Mouse (Mus musculus) WW6 (cell line): Measurements from ENCODE around the gene Triobp.
"Not testable (repeated sequence)": the region's sequence is repeated elsewhere in the genome, so short reads cannot be mapped to it uniquely, and the experiment has no call there.

ENCODE experiments used
- DNase-seq: peaks from one replicate; pipeline ENCODE4 v3.0.0-alpha.2; 2013; ENCODE audit warnings: low read depth, low spot score

Gene Triobp

GRCm38 (mm10) chr15:79001559-79001958 lies 54.0 kb downstream of the Triobp start:
- no peak for DNase-seq

GRCm38 (mm10) chr15:79002036-79002435 lies 54.5 kb downstream of the Triobp start:
- DNase-seq, result no peak

- DNase-seq, result no peak
Measured at GRCm38 (mm10) chr15:79003079-79003478, 55.6 kb downstream of the Triobp start.

DNA sequence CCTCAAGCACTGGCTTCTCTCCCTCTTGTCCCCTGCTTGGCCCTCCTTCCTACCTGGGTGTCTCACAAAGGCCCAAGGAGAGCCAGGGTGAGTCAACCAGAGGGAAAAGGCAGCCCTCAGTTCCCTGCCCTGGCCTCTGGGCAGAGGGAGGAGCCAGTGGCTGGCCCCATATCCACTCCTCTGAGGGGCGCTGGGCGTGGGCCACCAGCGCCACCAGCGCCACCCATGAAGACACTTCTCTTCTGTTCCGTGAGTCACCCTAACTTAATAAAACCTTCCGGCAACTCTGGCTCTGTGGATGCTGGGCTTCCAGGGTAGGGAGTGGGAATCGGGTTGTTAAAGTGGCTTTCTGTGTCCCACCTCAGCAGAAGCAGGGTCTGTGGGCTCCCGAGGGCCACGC lies 58.1 kb downstream of the Triobp start:
- DNase-seq, result no peak

DNA sequence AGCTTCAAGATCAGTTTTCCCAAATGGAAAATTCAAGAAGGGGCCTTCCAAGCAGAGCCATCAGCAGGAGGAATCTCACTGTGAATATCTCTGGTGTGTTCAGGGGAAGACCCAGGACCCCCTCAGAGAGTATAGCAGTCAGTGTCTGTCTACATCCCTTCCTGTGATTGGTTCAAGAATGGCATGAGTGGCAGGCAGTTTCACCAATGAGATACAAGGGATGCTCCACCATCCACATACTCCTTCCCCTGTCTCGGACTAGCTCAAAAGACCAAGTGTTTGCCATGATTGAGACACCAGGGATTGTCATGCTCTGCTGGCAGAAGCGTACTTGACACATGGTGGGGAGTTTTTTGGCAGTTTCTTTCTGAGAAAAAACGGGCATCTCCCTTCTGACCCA lies 59.1 kb downstream of the Triobp start:
- DNase-seq, result no peak

DNA sequence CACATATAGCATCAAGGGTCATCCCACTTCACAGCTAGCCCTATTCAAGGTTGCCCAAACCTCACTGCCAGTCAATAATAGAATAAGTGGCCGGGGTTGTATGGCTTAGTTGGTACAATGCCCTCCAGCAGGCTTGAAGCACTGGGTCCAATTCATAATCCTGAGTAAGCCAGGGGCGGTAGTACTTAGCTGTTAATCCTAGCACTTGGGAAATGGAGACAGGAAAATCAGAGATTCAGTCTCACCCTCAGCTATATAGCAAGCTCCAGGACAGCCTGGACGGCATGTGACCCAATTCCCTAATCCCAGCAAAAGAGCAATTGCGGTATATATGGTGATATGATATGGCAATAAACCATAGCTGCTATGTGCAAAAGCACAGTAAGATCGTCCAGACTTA lies 59.5 kb downstream of the Triobp start:
- DNase-seq, result no peak

GRCm38 (mm10) chr15:79007836-79008235 lies 60.3 kb downstream of the Triobp start:
- not testable (repeated sequence) for DNase-seq

DNA sequence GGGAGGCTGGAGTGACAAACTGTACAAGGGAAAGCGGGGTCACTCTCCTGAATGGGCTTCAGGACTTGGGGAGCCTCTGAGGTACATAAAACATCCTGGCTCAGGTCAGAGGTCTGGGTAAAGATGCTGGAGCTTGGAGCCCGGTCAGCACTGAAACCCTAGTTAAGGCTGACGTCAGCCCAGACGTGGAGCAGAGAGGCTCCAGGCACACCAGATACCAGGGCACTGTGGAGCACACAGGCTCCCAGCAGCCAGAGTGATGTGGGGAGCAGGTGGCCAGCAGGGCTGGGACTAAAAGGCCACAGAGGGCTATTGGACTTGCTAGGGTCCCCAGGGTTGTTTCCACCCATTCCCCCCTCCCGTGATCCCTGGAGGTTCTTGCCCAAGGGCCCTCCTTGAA lies 62.2 kb downstream of the Triobp start:
- no peak for DNase-seq

DNA sequence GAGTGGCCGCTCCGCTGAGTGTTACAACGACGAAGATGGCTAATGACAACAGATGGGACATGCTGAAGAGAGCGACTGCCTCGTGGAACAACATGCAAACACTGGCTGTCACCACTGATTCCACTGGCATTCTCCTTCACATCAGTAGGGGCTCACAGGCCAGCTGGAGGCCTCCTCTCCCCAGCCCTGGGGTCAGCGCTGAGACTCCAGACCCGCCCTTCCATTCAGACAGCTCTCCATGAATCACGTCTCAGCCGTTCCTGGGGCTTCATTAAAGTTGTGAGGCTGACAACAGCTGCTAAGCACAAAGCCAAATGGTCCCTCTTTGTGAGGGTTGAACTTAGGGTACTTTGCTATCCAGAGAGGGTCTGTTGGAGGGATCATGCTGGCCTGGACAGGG lies 64.0 kb downstream of the Triobp start:
- DNase-seq, result no peak

- no peak for DNase-seq
Measured at GRCm38 (mm10) chr15:79013382-79013781, 65.9 kb downstream of the Triobp start.

- DNase-seq, result no peak
Measured at GRCm38 (mm10) chr15:79018191-79018590, 70.7 kb downstream of the Triobp start.

GRCm38 (mm10) chr15:79018886-79019285 lies 71.4 kb downstream of the Triobp start:
- no peak for DNase-seq

GRCm38 (mm10) chr15:79022671-79023230 lies 75.2 kb downstream of the Triobp start:
- DNase-seq, result no peak

GRCm38 (mm10) chr15:79023366-79023765 lies 75.8 kb downstream of the Triobp start:
- no peak for DNase-seq

DNA sequence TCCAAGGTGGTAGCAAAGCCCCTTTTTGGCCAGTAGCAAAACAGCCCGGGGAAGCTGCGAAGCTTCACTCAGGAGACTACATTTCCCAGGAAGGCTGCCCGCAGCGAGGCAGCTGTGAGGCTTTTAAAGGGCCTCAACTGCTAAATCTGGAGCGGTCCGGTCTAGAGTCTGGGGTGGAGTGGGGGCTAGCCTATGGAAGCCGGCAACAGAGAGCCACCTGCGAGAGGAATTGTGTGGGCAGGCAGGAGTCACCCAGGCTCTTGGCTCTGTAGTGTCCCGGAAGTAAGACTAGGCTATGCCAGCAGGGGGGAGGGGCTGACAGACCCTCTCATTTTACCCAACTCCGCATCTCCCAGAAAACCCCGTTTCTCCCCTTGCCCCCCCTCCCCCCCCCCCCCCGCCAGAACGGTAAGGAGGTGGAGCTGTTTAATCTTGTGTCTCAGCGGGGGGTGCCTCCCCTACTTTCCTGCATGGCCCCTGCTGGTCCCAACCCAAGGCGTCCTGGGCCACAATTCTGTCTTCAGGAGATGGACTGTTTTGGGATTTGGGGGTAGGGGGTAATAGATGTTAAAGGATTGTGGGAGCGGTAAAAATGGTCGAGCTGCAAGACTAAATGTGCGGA lies 78.3 kb downstream of the Triobp start:
- DNase-seq, result no peak

DNA sequence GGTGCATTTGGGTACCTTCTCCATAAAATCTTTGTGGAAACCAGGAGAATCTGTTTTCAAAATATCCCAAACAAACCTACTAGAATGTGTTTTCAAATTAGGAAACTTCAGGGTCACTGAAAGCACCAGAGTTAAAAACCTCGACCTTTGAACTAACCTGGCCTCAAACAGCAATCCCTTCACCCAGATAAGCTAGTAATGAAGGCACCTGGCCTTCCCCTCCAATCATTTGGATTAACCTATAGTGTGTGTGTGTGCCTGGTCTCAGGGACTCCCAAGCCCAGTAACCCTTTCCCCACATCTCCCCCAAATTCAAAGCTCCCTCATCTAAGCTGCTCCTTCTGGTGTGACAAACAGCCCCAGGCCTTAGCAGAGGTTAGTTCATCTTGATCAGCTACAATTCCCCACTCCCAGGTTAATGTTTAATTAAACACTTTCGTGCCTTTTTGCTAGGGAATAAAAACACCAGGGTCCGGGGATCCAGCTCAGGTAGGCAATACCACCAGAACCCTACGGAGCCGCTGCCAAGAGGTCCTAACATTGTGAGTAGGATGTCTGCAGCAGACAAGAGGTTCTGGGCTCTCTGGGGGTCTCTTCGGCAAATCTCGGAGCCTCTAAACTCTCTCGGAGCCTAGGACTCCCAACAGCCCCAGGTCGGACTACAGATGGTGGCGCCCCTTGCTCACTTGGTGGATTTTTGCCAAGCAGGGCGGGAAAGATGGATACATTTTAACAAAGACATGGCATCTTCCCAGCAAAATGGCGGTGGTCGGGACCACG lies 79.2 kb downstream of the Triobp start:
- no peak for DNase-seq

- no peak for DNase-seq
Measured at GRCm38 (mm10) chr15:79027291-79028205, 80.0 kb downstream of the Triobp start.

DNA sequence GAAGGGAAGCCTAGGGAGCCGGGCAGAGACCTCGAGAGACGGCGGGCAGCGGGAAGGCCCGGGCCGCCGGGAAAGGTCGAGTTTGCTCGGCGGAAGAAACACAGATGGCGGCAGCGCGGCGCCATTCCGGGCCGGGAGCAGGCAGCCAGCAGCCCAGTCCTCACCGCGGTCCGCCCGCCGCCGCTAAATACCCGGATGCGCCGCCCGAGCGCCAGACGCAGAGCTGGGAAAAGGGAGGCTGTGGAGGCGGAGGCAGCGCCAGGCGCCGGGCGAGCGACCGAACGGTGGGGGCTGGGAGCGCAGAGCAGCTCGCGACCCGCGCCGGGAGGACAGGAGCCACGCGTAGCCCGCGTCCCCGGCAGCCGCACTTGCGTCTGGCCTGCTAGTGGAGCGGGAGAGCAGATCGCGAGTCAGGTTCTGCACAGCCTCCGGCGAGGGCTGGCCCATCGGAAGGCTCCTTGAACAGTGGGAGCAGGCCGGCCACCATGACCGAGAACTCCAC lies 80.8 kb downstream of the Triobp start, which contains the start of gene H1f0:
Gene H1f0 (plus strand): TSS at position 214 of the 502 bp plus-strand sequence.
- peak; percentile 73 for DNase-seq

DNA sequence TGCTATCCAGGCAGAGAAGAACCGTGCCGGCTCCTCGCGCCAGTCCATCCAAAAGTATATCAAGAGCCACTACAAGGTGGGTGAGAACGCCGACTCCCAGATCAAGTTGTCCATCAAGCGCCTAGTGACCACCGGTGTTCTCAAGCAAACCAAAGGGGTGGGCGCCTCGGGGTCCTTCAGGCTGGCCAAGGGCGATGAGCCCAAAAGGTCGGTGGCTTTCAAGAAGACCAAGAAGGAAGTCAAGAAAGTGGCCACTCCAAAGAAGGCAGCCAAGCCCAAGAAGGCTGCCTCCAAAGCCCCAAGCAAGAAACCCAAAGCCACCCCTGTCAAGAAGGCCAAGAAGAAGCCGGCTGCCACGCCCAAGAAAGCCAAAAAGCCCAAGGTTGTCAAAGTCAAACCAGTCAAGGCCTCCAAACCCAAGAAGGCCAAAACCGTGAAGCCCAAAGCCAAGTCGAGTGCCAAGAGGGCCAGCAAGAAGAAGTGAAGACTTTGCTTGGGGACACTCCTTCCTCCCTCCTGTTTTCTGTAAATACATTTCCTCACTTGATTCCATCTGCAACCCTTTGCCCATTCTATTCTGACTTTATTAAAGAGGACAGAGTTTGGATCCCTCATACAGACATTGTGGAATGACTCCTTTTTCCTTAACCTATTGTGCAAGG lies 81.4 kb downstream of the Triobp start:
- no peak for DNase-seq

GRCm38 (mm10) chr15:79029519-79030241 lies 82.2 kb downstream of the Triobp start:
- no peak for DNase-seq
